Mouse (Mus musculus) testis, adult 2 months (tissue): Measurements from ENCODE around the gene Slc28a2.

ENCODE experiments used
- CTCF ChIP-seq: fragments of 200-500 bp; IDR thresholded peaks from 2 replicates; pipeline ENCODE4 v1.5.1; 2012; ENCODE audit warnings: low read depth, mild to moderate bottlenecking, inconsistent platforms, low read length, moderate library complexity; ENCODE audit not compliant: control insufficient read depth, insufficient read depth, insufficient replicate concordance
- POLR2A ChIP-seq: fragments of 200-500 bp; IDR thresholded peaks from 2 replicates; pipeline ENCODE4 v1.6.1; 2012; ENCODE audit warnings: low read depth, mild to moderate bottlenecking, inconsistent platforms, low read length, moderate library complexity; ENCODE audit not compliant: control insufficient read depth

- TF ChIP-seq CTCF = no peak
- TF ChIP-seq POLR2A = no peak
These were observed 48.5 kb upstream of the Slc28a2 start for GRCm38 (mm10) chr2:122377751-122378246.
